Mouse (Mus musculus) E14TG2a.4 (cell line): Measurements from ENCODE around the gene Dip2c.

Experiments
- CTCF ChIP-seq: conservative IDR thresholded peaks from 2 replicates; pipeline ENCODE4 v1.5.1; 2014; ENCODE audit warnings: low read length
- NANOG ChIP-seq: IDR thresholded peaks from 2 replicates; pipeline ENCODE4 v1.6.1; 2014; ENCODE audit warnings: borderline replicate concordance, low read length, mixed read lengths
- POU5F1 ChIP-seq: IDR thresholded peaks from 2 replicates; pipeline ENCODE4 v1.6.1; 2014; ENCODE audit warnings: low read length, borderline replicate concordance

DNA sequence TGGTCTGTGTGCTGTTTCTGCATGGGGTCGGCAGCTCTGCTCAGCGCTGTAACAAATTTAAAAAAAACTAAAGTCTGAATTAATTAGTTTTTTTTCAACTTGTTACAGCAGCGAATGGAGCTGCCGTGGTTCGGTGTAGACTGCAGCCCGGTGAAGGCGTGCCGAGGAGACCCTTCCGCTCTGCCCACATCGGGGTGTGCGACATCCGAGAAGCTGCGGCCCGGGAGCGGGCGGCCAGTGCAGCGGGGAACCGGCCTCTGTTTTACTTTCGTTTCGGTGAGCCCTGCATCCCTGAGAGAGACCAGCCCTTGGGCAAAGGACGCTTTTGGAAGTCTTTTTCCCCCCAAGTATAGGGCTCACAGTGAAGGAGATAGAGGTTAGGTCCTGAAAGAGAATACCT lies 218.4 kb downstream of the Dip2c start:
- TF ChIP-seq CTCF (no peak), POU5F1 (no peak), NANOG (no peak)
